Mouse (Mus musculus) megakaryocyte, adult 5-6 weeks (primary cell): ENCODE measurements at regions not wholly inside any gene's neighbourhood (a gene's known extent, or its start where the extent isn't known, plus 50 kb on each side); places are given as distances from the start of the nearest gene placed in this dataset.

Source experiments
- ATAC-seq: 2 replicates; pipeline ENCODE4 v1.8.0; 2016; ENCODE audit warnings: mild to moderate bottlenecking, inconsistent platforms; ENCODE audit not compliant: poor library complexity, severe bottlenecking

GRCm38 (mm10) chr9:120233011-120233410, 68.3 kb upstream of the Myrip start:
- no peak for ATAC-seq

GRCm38 (mm10) chr9:120235054-120235453, 66.3 kb upstream of the Myrip start:
- ATAC-seq = peak; percentile 52; the same call in 1 of the 2 replicates

GRCm38 (mm10) chr9:120245444-120245843, 55.9 kb upstream of the Myrip start:
- ATAC-seq = no peak

- ATAC-seq = no peak
Measured at GRCm38 (mm10) chr9:120248728-120249127, 52.6 kb upstream of the Myrip start.
